Mouse (Mus musculus): ENCODE data around the gene Stat6. TPM values are rescaled to one million over a fixed set of nuclear protein-coding genes. Genes with fewer than 3 reads are reported as not detected.

Gene Stat6
- total RNA-seq, 2 experiments from 2014 or later: 93.2 to 99.8 TPM

DNA sequence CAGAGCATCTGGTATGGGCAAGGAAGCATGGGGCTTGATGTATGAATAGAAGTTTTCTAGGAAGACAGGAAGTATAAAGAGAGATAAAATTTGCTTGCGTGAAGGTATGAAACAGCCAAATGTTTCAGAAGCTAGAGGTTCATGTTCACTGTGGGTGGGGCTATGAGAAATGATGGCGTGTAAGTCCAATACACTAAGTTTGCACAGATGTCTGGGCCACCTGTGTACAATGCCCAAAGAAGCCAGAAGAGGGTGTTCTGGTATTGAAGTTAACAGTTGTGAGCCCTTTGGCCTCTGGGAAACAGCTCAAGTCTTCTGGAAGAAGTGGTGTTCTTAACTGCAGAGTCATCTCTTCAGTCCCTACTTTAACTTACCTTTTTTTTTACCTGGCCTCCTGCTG, 27.4 kb downstream of the Stat6 start:
- DNase-seq: no peak

DNA sequence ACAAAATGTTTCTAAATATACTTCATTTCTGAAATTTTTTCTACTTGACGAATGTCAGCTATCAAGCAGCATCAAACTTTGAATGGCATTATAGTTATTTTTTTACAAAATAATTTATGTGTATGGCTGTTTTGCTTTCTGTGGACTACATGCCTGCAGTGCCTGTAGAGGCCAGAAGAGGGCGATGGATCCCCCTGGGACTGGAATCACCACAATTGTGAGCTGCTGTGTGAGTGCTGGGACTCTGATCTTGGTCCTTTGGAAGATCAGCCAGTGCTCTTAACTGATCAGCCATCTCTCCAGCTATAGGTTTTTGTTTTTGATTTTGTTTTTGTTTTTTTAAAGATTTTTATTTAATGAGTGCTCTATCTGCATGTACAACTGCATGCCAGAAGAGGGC, 28.5 kb downstream of the Stat6 start:
- DNase-seq: peak; percentile 50 to 56

DNA sequence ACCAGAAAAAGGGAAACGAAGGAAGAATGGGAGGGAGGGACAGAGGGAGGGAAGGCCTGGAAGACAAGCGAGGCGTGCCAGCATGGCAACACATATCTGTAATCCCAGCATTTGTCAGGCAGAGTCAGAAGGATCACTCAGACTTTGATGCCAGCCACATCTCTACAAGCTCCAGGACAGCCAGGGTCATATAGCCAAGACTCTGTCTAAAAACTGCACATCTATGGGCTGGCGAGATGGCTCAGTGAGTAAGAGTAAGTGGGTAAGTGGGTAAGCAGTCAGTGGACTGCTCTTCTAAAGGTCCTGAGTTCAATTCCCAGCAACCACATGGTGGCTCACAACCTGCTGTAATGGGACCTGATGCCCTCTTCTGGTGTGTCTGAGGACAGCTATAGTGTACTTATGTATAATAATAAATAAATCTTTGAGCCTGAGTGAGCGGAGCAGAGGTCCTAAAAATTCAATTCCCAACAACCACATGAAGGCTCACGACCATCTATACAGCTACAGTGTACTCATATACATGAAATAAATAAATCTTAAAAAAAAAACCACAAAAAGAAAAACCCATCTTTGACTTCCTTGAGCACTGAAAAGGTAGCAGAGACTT, 31.4 kb downstream of the Stat6 start:
- DNase-seq: no peak

DNA sequence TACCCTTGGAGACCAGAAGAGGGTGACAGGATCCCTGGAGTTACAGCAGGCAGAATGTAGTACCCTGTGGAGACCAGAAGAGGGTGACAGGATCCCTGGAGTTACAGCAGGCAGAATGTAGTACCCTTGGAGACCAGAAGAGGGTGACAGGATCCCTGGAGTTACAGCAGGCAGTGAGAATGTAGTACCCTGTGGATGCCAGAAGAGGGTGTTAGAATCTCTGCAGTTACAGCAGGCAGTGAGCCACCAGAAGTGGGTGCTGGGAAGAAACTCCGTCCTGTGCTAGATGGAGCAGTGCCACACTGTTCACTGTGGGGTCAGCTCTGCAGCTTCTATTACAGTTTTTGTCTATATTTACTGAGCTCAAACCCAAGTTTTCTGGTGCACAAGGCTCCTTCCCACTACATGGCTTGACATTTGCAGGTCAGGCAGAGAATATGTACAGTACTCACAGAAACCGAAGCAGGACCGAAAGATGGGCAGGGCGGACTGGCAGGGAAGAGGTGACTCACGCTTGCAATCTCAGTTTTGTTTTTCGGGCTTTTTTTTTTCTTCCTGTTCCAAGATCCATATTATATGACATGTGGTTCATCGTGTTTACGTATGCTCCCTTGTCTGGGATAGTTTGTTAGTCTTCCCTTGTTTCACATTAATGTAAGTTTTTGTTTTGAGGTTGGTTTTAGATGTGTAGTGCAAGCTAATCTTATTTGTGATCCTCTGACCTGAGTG, 32.2 kb downstream of the Stat6 start:
- peak; percentile 81 to 91 for DNase-seq

DNA sequence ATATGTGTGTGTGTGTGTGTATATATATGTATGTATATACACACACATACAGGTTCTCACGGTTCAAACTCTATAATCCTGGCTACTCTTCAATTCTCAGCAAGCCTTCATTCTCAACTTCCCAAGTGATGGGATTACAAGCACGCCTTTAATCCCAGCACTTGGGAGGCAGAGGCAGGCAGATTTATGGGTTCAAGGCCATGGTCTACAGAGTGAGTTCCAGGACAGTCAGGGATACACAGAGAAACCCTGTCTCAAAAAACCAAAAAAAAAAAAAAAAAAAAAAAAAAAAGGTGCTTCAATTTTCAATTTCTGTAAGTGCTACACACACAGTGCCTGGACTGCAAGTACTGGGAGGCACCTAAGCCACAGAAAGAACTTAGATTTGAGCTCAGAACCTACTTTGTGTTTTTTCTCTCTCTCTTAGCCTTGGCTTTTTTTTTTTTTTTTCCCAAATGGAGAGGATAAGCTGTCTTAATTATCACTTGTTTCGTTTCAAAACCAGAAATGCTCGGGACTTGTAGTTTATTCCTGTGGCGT, 33.1 kb downstream of the Stat6 start:
- DNase-seq: no peak

DNA sequence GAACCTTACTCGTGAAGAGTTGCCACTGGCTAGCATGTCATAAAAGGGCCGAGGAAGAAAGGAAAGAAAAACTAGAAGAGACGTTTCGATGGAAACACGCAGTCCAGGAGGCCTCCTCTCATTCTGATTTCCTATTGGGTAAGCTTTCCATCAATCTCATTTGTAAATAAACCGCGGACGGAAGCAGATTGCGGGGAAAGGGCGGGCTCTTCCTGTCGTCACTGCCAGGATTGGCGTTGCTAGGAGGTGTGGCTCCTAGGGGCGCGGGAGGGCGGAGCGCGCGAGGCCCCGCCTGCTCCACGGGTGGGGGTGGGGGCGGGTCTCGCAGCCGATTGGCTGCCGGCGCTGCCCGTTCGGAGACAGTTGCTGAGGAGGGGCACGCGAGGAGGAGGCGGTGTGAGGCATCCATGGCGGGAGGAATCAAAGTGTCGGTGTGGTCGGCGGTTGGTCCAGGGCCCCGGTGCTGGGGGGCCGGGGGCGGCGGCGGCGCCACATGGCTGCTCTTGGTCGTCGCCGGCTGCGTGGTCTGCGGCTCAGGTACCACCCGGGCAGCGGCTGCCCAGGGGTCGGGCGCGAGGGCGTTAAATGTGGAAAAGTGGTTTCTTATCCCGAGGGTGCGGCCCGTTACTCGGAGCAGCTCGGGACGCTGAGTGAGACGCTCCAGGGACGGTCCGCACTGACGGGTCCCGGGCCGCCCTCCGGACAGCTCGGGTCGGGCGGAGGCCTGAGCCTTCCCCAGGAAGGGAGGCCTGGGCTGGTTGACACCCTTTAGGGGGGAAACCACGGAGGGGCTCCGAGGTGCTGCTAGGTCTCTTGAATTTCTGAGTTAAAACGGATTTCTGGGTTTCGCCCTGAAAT, 34.1 kb downstream of the Stat6 start:
- peak; percentile 93 to 95 for DNase-seq

DNA sequence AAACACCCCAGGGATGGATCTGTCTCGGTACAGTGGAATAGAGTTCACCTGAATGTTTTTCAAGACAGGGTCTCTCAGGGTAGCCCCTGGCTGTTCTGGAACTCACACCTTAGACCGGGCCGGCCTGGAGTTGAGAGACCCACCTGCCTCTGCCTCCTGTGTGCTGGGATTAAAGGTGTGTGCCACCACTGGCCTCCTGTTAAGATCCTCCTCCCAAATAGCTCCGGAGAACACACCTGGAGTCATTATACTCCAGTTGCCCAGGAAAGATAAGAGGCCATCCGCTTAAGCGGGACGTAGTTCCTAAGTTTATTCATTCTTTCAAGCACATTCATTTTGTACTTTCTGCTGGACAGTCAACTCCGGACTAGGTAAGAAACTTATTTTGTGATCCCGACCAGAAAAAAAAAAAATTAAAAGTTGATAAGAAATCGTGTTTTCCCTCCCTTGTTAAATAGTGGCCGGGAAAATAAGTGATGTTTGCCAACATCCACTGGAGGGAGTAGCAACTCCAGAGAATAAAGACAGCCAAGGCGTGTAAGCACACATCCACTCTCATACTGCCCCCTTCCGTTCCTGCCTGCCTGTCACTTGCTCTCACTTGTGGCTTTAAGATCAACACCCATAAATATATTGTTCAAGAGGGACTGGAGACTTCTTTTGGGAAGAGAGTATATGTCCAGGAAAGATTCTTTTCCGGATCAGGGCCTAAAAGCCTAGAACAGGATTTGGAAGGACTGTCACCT, 35.0 kb downstream of the Stat6 start:
- peak; percentile 67 to 79 for DNase-seq

DNA sequence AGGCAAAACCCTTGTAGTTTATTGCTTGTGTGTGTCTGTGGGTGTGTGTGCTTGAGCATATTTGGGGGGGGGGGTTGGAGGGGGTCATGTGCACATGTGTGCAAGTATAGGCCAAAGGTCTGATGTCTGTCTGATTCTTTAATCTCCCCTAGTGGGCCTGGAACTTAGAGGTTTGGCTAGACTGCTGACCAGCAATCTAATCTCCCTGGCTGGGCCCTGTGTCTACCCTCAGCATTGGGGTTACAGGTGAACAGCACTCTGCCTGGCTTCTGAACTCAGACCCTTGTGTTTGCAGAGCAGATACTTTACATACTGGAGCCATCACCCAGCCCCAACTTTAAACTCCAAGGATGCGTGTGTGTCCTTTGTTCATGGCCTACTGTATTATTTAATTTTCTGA, 36.4 kb downstream of the Stat6 start:
- no peak for DNase-seq

DNA sequence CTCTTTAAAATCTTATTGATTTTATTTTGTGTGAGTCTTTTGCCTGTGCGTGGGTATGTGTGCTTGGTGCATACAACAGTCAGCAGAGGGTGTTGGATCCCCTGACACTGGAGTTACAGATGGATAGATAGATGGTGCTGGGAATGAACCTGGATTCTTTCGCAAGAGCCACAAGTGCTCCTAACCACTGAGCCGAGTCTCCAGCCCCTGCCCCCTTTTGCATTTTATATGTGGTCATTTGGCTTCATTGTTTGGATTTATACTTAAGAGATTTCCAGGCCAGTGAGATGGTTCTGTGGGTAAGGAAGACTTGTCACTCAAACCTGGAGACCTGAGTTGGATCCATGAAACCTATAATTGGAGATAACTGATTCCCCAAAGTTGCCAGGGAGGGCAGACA, 37.1 kb downstream of the Stat6 start:
- no peak for DNase-seq

DNA sequence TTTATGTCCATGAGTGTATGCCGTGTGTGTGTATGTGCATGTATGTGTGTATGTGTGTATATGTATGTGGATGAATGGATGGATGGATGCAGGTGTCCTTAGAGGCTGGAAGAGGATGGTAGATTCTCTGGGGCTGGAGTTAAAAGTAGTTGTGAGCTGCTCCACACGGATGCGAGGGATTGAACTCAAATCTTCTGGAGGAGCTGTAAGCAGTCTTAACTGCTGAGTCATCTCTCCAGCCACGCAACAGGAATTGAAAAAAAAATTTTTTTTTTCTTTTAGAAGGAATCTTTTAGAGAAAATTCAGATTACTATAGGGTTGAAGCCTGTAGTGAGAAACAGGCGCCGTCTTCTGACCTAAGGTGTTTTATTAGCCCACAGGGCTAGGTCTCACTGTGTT, 40.1 kb downstream of the Stat6 start:
- DNase-seq: no peak

DNA sequence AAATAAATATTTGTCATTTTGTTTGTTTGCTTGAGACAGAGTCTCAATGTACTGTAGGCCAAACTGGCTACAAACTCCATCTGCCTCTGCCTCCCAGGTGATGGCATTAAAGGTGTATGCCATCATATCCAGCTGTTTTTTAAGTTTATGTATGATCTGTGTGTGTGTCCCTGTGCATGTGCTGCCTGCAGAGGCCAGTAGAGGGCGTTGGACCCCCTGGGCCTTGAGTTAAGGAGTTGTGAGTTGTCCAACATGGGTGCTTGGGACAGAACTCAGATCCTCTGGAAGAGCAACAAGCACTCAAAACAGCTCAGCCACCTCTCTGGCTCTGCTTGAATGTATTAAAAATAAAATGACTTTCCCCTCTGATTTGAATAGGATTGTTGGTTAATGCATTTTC, 48.3 kb downstream of the Stat6 start:
- no peak for DNase-seq

DNA sequence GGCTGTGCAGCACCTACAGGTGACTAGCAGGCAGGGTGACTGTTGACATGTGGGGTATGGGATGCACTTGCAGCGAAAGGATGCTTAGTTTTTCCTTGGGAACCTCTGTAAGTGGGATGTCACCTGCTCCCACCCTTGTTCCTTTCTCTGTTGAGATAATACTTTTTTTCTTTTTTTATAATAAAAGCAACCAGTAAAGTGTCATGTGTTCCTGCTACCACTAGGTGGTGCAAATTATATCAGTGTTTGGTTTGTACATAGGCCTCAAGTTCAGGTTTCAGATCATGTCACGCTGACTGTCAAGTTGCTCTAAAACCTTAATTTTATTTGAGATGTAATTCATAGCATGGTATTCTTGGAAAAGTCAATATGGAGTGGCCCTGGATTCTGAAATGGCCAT, 51.9 kb downstream of the Stat6 start:
- peak in 1 of 2 experiments; percentile 28 for DNase-seq

DNA sequence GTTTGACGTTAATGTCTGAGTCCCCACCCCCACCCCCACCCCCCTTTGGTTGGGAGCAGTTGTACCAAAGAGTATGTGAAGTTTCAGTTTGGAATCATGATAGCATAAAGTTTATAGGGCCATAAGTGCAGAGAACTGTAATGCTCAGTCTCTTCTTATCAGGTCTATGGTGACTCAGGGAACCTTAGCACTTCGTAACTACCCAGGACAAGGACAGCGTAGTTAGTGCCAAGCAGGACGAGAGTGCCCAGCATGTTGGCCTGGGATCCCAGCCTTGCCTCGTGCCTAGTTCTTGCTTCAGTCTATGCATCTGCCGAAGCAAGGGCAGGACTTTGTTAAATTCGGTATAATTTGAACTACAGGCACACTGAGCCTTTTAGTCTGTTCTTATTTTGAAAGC, 53.0 kb downstream of the Stat6 start:
- peak; percentile 58 to 74 for DNase-seq

DNA sequence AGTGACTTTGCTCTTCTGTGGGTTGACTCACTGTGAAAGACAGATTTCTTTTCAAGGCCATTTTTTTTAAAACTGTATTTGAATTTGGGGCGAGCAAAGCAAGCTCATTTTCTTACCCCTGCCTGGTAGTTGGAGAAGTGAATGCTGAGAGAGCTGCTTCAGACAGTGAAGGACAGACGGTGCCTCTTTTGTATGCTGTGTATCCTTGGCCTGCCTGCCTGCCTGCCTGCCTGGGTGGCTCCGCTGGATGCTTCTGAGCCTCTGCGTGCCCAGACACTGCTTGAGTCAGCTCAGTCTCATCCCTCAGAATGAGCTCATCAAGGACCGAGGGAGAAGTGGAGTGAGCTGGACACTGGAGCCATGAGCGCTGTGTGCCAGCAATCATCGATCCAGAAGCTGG, 56.2 kb downstream of the Stat6 start:
- peak; percentile 78 to 83 for DNase-seq

DNA sequence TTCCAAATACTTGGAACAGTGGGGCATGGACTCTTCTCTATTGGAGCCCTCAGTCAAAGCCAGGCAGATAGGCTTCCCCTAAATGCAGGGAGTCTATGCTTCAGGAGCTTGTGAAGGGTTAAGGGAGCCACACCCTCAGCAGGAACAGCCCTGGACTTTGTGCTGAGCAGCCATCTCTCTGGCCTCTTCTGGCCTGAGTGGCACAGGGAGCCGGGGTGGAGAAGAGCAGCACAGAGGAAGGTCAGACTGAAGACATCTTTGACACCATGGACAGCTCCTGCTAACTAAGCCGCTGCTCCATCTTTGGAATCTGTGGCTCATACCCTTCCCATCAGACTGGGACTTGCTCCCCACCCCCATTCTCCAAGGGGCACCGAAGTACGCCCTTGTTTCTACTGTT, 60.5 kb downstream of the Stat6 start:
- DNase-seq: no peak

DNA sequence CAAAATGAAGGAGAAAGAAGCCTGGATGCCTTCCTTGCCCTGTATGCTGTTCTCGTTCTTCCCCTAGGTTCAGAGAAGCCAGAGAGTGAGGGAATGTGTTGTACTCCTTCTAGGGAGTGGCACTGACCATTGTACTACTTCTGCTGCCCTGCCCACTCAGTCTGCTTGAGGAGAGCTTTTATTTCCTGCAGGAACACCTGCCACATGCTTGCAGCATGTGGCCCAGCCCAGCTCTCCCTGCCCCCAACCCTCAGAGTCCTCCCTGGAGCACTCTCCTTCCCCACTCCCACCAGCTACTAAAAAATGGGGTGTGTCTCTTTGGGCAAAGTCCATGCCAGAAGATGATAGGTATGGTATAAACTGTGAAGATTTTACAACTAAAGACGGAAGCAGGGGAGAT, 61.5 kb downstream of the Stat6 start:
- DNase-seq: no peak

DNA sequence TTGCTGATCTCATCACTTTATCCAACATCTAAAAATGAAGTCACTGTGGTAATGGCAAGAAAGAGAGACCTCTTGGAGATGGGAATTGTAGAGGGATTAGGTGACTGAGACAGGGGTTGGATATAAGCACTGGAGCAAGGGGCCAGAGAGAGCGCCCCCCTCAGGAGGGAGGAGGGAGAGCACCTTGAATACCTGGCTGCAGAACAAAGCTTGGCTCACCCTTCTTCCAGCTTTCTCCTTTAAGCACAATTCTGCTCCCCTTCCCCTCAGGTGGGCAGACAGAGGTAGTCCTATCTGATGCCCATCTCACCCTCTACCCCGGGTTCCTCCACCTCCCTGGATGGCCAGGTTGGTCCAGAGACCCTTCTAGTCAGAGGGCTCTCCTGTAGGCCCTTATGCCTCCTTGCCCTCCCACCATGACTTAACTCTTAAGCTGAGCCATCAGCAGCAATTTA, 62.0 kb downstream of the Stat6 start, which contains the start of gene Myo1a:
TSS of gene Myo1a (plus strand) at position 405 of the 455 bp plus-strand sequence.
- DNase-seq: no peak

DNA sequence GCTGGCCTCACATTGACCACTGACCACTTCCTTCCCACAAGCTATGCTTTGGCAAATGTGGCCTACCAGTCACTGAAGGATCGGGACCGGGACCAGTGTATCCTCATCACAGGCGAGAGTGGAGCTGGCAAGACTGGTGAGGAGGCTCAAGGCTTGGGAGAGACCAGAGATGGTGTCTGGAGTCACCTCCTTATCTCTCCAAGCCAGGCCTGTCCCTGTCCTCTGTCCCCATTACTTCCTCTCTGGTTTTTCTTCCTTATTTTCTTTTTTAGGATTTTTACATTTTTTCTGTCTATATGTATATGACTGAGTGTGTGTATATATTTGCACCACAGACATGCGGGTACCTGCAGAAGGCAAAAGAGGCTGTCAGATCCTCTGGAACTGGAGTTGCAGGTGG, 63.0 kb downstream of the Stat6 start:
- DNase-seq: no peak

DNA sequence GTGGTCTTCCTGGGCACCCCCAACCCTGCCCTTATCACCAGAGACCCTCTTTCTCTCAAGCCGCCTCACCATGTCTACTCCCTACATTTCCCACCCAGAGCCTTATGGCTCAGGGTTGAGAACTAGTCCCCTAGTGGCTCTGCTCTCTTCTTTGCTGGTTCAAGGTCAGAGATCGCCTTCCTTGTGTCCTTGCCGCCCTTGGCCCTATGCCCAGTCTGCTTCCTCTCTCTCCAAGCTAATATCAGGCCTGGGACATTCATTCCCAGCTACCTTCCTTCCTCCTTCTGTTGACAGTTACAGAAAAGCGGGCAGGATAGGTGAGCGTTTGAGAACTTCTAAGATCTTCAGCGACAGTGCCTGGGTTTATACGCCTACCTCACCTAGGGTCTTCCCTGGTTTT, 64.9 kb downstream of the Stat6 start:
- peak; percentile 87 to 88 for DNase-seq

DNA sequence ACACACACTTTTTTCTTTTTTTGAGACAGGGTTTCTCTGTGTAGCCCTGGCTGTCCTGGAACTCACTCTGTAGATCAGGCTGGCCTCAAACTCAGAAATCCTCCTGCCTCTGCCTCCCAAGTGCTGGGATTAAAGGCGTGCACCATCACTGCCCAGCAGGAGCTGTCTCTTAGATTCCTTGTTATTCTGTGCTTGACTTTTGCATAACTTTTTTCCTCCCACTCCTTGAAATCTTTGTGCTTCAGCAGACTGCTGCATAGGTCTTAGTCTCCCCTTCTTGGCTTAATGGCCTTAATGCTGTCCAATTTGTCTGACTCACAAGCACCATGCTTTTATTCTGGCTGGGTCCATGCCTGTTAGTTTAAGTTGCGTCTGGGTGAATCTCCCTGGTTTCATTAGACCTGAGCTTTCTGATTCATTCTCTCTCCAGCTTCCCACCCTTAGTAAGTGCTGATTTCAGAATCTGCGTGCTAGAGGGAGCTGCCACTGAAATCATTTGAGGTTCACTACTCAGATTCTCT, 66.1 kb downstream of the Stat6 start:
- DNase-seq: peak in 1 of 2 experiments; percentile 10

DNA sequence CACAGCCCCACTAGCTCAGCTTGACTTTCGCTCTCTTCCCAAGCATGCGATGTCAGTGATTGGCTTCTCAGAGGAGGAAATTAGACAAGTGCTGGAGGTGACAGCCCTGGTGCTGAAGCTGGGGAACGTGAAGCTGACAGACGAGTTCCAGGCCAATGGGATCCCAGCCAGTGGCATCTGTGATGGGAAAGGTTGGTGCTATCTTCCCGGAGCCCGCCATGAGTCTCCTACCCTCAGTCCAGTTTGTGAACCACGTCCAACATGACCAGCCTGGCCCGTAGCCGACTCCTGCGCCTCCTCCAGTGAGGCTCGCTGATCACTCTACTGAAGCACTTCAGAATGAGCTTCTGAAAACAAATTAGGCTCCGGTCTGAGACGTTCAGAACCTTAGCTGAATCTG, 67.5 kb downstream of the Stat6 start:
- no peak for DNase-seq

All from adrenal gland, postnatal 36 days (tissue).